Mouse (Mus musculus) lung, adult 2 months (tissue): Measurements from ENCODE around the gene Thap2.

Source experiments
- CTCF ChIP-seq: fragments of 200-500 bp; IDR thresholded peaks from 2 replicates; pipeline ENCODE4 v1.5.1; 2011; ENCODE audit warnings: mild to moderate bottlenecking, low read length, control low read depth; ENCODE audit not compliant: insufficient read depth
- POLR2A ChIP-seq: fragments of 200-500 bp; IDR thresholded peaks from 2 replicates; pipeline ENCODE4 v1.6.1; 2011; ENCODE audit warnings: low read depth, mild to moderate bottlenecking, control low read depth, low read length, borderline replicate concordance; ENCODE audit errors: extremely low read depth

- no peak for TF ChIP-seq CTCF
- no peak for TF ChIP-seq POLR2A
Observed at GRCm38 (mm10) chr10:115332997-115333396, 51.2 kb downstream of the Thap2 start.
